Mouse (Mus musculus): ENCODE data around the gene Mtx3. TPM values are rescaled to one million over a fixed set of nuclear protein-coding genes. Genes with fewer than 3 reads are reported as not detected.

The Mtx3 gene
- total RNA-seq, 1 experiment from 2014 or later = 7.1 TPM

GRCm38 (mm10) chr13:92882271-92882985 is 37.9 kb downstream of the Mtx3 start:
- ATAC-seq (replicated peaks; ENCODE audit: insufficient number of reproducible peaks, low FRiP score, low TSS enrichment, poor library complexity, severe bottlenecking) = no peak

- no peak for ATAC-seq (replicated peaks; ENCODE audit: insufficient number of reproducible peaks, low FRiP score, low TSS enrichment, poor library complexity, severe bottlenecking)
Observed at GRCm38 (mm10) chr13:92882986-92883720, 38.6 kb downstream of the Mtx3 start.

- no peak for ATAC-seq (replicated peaks; ENCODE audit: insufficient number of reproducible peaks, low FRiP score, low TSS enrichment, poor library complexity, severe bottlenecking)
Observed at GRCm38 (mm10) chr13:92884206-92884605, 39.6 kb downstream of the Mtx3 start.

- ATAC-seq (replicated peaks; ENCODE audit: insufficient number of reproducible peaks, low FRiP score, low TSS enrichment, poor library complexity, severe bottlenecking) = no peak
Observed at GRCm38 (mm10) chr13:92884930-92885329, 40.4 kb downstream of the Mtx3 start.

- ATAC-seq (replicated peaks; ENCODE audit: insufficient number of reproducible peaks, low FRiP score, low TSS enrichment, poor library complexity, severe bottlenecking) = no peak
Observed at GRCm38 (mm10) chr13:92899087-92899486, 54.5 kb downstream of the Mtx3 start.

- ATAC-seq (replicated peaks; ENCODE audit: insufficient number of reproducible peaks, low FRiP score, low TSS enrichment, poor library complexity, severe bottlenecking) = no peak
Observed at GRCm38 (mm10) chr13:92903291-92903690, 58.7 kb downstream of the Mtx3 start.

GRCm38 (mm10) chr13:92905944-92906343 is 61.4 kb downstream of the Mtx3 start:
- ATAC-seq (replicated peaks; ENCODE audit: insufficient number of reproducible peaks, low FRiP score, low TSS enrichment, poor library complexity, severe bottlenecking) = no peak

- no peak for ATAC-seq (replicated peaks; ENCODE audit: insufficient number of reproducible peaks, low FRiP score, low TSS enrichment, poor library complexity, severe bottlenecking)
Observed at GRCm38 (mm10) chr13:92907366-92907765, 62.8 kb downstream of the Mtx3 start.

Other genes starting within 250 kb of the Mtx3 start
- gene Serinc5, start 233.7 kb upstream of the Mtx3 start, total RNA-seq (2017) = 9.2 to 16.3 TPM (median 15.4 TPM) in 3 replicates
- not detected in 3 replicates for gene Thbs4, start 49.9 kb upstream of the Mtx3 start, total RNA-seq (2017)